13 mouse cellular contexts compared by ENCODE assay signal in the genomic region with DNA sequence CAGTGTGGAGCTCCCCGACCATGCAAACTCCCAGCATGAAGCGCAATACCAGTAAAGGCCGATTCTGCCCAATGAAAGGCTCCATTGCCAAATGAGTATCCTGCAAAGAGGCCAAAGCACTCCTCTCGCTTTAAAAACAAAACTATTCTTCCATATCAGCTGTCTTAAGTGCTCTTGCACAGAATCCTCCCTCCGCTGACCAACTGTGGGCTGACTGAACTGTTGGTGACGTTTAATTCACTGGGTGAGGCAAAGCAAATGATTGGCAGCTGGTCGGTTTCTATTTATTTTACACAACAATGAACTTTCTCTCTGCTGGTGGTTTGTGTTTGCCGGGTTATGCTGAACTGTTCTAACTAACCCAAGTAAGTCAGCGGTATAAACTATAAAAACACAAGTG. TPM values are rescaled to one million over a fixed set of nuclear protein-coding genes. Genes with fewer than 3 reads are reported as not detected.
DNase-seq lines count a peak whose midpoint lies in the region; ATAC-seq and TF ChIP-seq lines count a peak whose summit lies in the region.
"Had no signal": no experiment of that assay in that cellular context is flagged by ENCODE, and none has a peak within 500 bp of the region (broad histone marks: within the 10 kb centered on the region; RNA-seq: fewer than 3 reads in every experiment).

No protein-coding gene starts in this region.

- no peak overlapping the region for H3K27ac ChIP-seq in hindbrain, embryonic 11.5 days (ENCODE audit: low read depth, low read length)
- H3K27ac ChIP-seq in hindbrain, embryonic 14.5 days = no peak overlapping the region
- peak overlapping the region; percentile 80; the same call in 1 of the 2 replicates for H3K27ac ChIP-seq in heart, embryonic 11.5 days (ENCODE audit: low read depth, low read length)
- H3K27ac ChIP-seq in liver, embryonic 14.5 days = no peak overlapping the region
- H3K27ac ChIP-seq: embryonic facial prominence, embryonic 12.5 days; left cerebral cortex, adult 2 months; neural tube, embryonic 12.5 days had no signal

- no peak for ATAC-seq in hindbrain, embryonic 11.5 days (ENCODE audit: low FRiP score)
- no peak for ATAC-seq in hindbrain, embryonic 14.5 days (ENCODE audit: low FRiP score)
- ATAC-seq in heart, embryonic 11.5 days (replicated peaks; ENCODE audit: insufficient number of reproducible peaks, low FRiP score, low TSS enrichment) = no peak
- no peak for ATAC-seq in liver, embryonic 14.5 days (ENCODE audit: insufficient read depth)
- ATAC-seq in granulocyte monocyte progenitor cell, adult 5-6 weeks (replicated peaks; ENCODE audit: poor library complexity, severe bottlenecking) = no peak

- H3K27me3 ChIP-seq in hindbrain, embryonic 11.5 days (ENCODE audit: control insufficient read depth, insufficient read depth, low read length) = no peaks in the 10 kb centered on the region
- H3K27me3 ChIP-seq in hindbrain, embryonic 14.5 days (ENCODE audit: control insufficient read depth, insufficient read depth, low read length) = no peaks in the 10 kb centered on the region
- H3K27me3 ChIP-seq in E14TG2a.4 (ENCODE audit: insufficient read depth, low read length) = 0 out of 2 replicates have a peak, but pooled peaks cover 14% of the 10 kb centered on the region
- H3K27me3 ChIP-seq in heart, embryonic 11.5 days (ENCODE audit: control insufficient read depth, insufficient read depth, low read length) = no peaks in the 10 kb centered on the region
- no peaks in the 10 kb centered on the region for H3K27me3 ChIP-seq in liver, embryonic 14.5 days (ENCODE audit: control insufficient read depth, insufficient read depth, low read length)
- H3K27me3 ChIP-seq: embryonic facial prominence, embryonic 12.5 days; neural tube, embryonic 12.5 days had no signal

- no peak overlapping the region for H3K4me2 ChIP-seq in hindbrain, embryonic 11.5 days (replicated peaks; ENCODE audit: low read depth, low read length)
- no peak overlapping the region for H3K4me2 ChIP-seq in hindbrain, embryonic 14.5 days (replicated peaks)
- H3K4me2 ChIP-seq in heart, embryonic 11.5 days = peak overlapping the region; percentile 41
- H3K4me2 ChIP-seq in liver, embryonic 14.5 days (ENCODE audit: low read depth) = peak overlapping the region; percentile 23
- H3K4me2 ChIP-seq: embryonic facial prominence, embryonic 12.5 days; neural tube, embryonic 12.5 days had no signal

- no peaks in the 10 kb centered on the region for H3K36me3 ChIP-seq in hindbrain, embryonic 11.5 days (ENCODE audit: control insufficient read depth, insufficient read depth, low read length)
- no peaks in the 10 kb centered on the region for H3K36me3 ChIP-seq in hindbrain, embryonic 14.5 days (replicated peaks; ENCODE audit: control insufficient read depth, insufficient read depth)
- H3K36me3 ChIP-seq in E14TG2a.4 (ENCODE audit: insufficient read depth, low read length) = no peaks in the 10 kb centered on the region
- H3K36me3 ChIP-seq in heart, embryonic 11.5 days (ENCODE audit: control insufficient read depth, insufficient read depth, low read length) = no peaks in the 10 kb centered on the region
- no peaks in the 10 kb centered on the region for H3K36me3 ChIP-seq in liver, embryonic 14.5 days (replicated peaks; ENCODE audit: control insufficient read depth, insufficient read depth, low read depth)
- H3K36me3 ChIP-seq: embryonic facial prominence, embryonic 12.5 days; neural tube, embryonic 12.5 days had no signal

- no peak overlapping the region for H3K4me3 ChIP-seq in hindbrain, embryonic 11.5 days (ENCODE audit: low read depth, low read length)
- no peak overlapping the region for H3K4me3 ChIP-seq in hindbrain, embryonic 14.5 days (replicated peaks; ENCODE audit: low read length)
- peak overlapping the region; percentile 27; the same call in 1 of the 2 replicates for H3K4me3 ChIP-seq in E14TG2a.4 (replicated peaks; ENCODE audit: low read length)
- H3K4me3 ChIP-seq in heart, embryonic 11.5 days (ENCODE audit: low read depth, low read length) = no peak overlapping the region
- no peak overlapping the region for H3K4me3 ChIP-seq in liver, embryonic 14.5 days (ENCODE audit: insufficient read depth in 1 of 2, low read depth in 2 of 2, low read length in 2 of 2)
- H3K4me3 ChIP-seq: embryonic facial prominence, embryonic 12.5 days; left cerebral cortex, adult 2 months; neural tube, embryonic 12.5 days had no signal

- no peak for TF ChIP-seq EP300 in liver, embryonic 14.5 days (IDR thresholded peaks at IDR 0.05; ENCODE audit: low read depth)

- intact Hi-C loops in left cerebral cortex, postnatal 36 days (cut with DNase I) = no loop called here

- no peak overlapping the region for H3K9ac ChIP-seq in hindbrain, embryonic 11.5 days (ENCODE audit: low read depth, low read length)
- H3K9ac ChIP-seq in hindbrain, embryonic 14.5 days = no peak overlapping the region
- no peak overlapping the region for H3K9ac ChIP-seq in heart, embryonic 11.5 days (ENCODE audit: low read depth, low read length)
- no peak overlapping the region for H3K9ac ChIP-seq in liver, embryonic 14.5 days (replicated peaks)
- H3K9ac ChIP-seq: embryonic facial prominence, embryonic 12.5 days; neural tube, embryonic 12.5 days had no signal

- no peak for TF ChIP-seq CTCF in E14TG2a.4 (conservative IDR thresholded peaks at IDR 0.05; ENCODE audit: low read length)
- no peak for TF ChIP-seq CTCF in liver, embryonic 14.5 days (IDR thresholded peaks at IDR 0.05; ENCODE audit: low read depth)

- peak; percentile 8 for DNase-seq in hindbrain, embryonic 11.5 days (ENCODE audit: low spot score)
- no peak for DNase-seq in hindbrain, embryonic 14.5 days (ENCODE audit: low spot score)
- no peak for DNase-seq in liver, embryonic 14.5 days (ENCODE audit: low read depth in 3 of 3, low spot score in 3 of 3)
- no peak for DNase-seq in left cerebral cortex, postnatal 36 days (ENCODE audit: low spot score in 2 of 2)
- DNase-seq in spleen, adult 12 weeks (ENCODE audit: low spot score) = no peak
- DNase-seq: cerebellum, adult 11-12 months; right cerebral cortex, postnatal 25 days had no signal

- no peaks in the 10 kb centered on the region for H3K4me1 ChIP-seq in hindbrain, embryonic 11.5 days (replicated peaks; ENCODE audit: control insufficient read depth, insufficient read depth, low read length)
- H3K4me1 ChIP-seq in hindbrain, embryonic 14.5 days (replicated peaks; ENCODE audit: control insufficient read depth, insufficient read depth, low read length) = peaks cover 19% of the 10 kb centered on the region
- H3K4me1 ChIP-seq in E14TG2a.4 (replicated peaks; ENCODE audit: low read depth, low read length) = peaks cover 76% of the 10 kb centered on the region
- H3K4me1 ChIP-seq in heart, embryonic 11.5 days (ENCODE audit: control insufficient read depth, insufficient read depth, low read length) = peaks cover 22% of the 10 kb centered on the region
- H3K4me1 ChIP-seq in liver, embryonic 14.5 days (replicated peaks; ENCODE audit: control insufficient read depth in 2 of 2, insufficient read depth in 2 of 2, low read length in 1 of 2) = peaks cover 21 to 37% of the 10 kb centered on the region in 2 experiments

- H3K9me3 ChIP-seq in hindbrain, embryonic 11.5 days (ENCODE audit: control insufficient read depth, low read length) = no peaks in the 10 kb centered on the region
- H3K9me3 ChIP-seq in hindbrain, embryonic 14.5 days (ENCODE audit: control insufficient read depth, low read length) = no peaks in the 10 kb centered on the region
- no peaks in the 10 kb centered on the region for H3K9me3 ChIP-seq in E14TG2a.4 (ENCODE audit: low read length)
- H3K9me3 ChIP-seq in heart, embryonic 11.5 days (replicated peaks; ENCODE audit: control insufficient read depth, low read length) = no peaks in the 10 kb centered on the region
- H3K9me3 ChIP-seq in liver, embryonic 14.5 days (ENCODE audit: control insufficient read depth, low read length) = no peaks in the 10 kb centered on the region
- H3K9me3 ChIP-seq: embryonic facial prominence, embryonic 12.5 days; neural tube, embryonic 12.5 days had no signal

- WGBS in hindbrain, embryonic 11.5 days = 33% methylated on average over 9 of the region's 9 CpGs
- WGBS in hindbrain, embryonic 14.5 days = 27% methylated on average over 9 of the region's 9 CpGs
- WGBS in heart, embryonic 11.5 days (ENCODE audit: insufficient replicate concordance) = 37% methylated on average over 9 of the region's 9 CpGs
- WGBS in liver, embryonic 14.5 days (ENCODE audit: insufficient replicate concordance) = 48% methylated on average over 9 of the region's 9 CpGs

RNA-seq across cellular contexts. Expression of gene Gne, which starts 15.2 kb away (rescaled TPM):
- polyA plus RNA-seq in hindbrain, embryonic 11.5 days (2014; fragmentation: Nextera tagmentation; extraction: Ambion mirVana) = 23.1 and 24.2 TPM in 2 replicates
- 32.1 and 35.1 TPM in 2 replicates for polyA plus RNA-seq in hindbrain, embryonic 14.5 days (2014; fragmentation: Nextera tagmentation; extraction: Ambion mirVana)
- 31.1 and 32.1 TPM in 2 replicates for polyA plus RNA-seq in heart, embryonic 11.5 days (2014; fragmentation: Nextera tagmentation; extraction: Ambion mirVana)
- polyA plus RNA-seq in liver, embryonic 14.5 days (2012; rRNA removed) = 7.3 and 8.5 TPM in 2 replicates
- 21.3 and 29.9 TPM in 2 replicates for polyA plus RNA-seq in liver, embryonic 14.5 days (2014; fragmentation: Nextera tagmentation; extraction: Ambion mirVana)
- 10 to 100 TPM; 45.5 to 56.8 TPM for total RNA-seq in left cerebral cortex, postnatal 36 days (2021)
- 32.9 and 42.7 TPM in 2 replicates for total RNA-seq in granulocyte monocyte progenitor cell, adult 5-6 weeks (2014; fragmentation: Nextera tagmentation)
- 34.6 and 36.3 TPM in 2 replicates for total RNA-seq in granulocyte monocyte progenitor cell, adult 5-6 weeks (2017)

Comparison
In these comparisons a context has a peak if more than half of its experiments do, and no peak if none do; other contexts are left out.
1. H3K4me2 ChIP-seq: peak in heart, embryonic 11.5 days (single experiment) and liver, embryonic 14.5 days (single experiment); none in hindbrain, embryonic 11.5 days (single experiment) and hindbrain, embryonic 14.5 days (single experiment).